Mouse (Mus musculus) megakaryocyte, adult 5-6 weeks (primary cell): Measurements from ENCODE around the gene Tmem183a. TPM values are rescaled to one million over a fixed set of nuclear protein-coding genes. Genes with fewer than 3 reads are reported as not detected.

Experiments used
- ATAC-seq: 2 replicates; pipeline ENCODE4 v1.8.0; 2016; ENCODE audit warnings: mild to moderate bottlenecking, inconsistent platforms; ENCODE audit not compliant: poor library complexity, severe bottlenecking
- total RNA-seq, 2 experiments: library from RNA; stranded (forward) in 1 of 2; stranded (reverse) in 1 of 2; fragments of 153-499, 151-499 nt in 1 of 2; fragments of 221-1000, 200-1000 nt in 1 of 2; gene quantifications; 2 replicates each; pipeline versions ENCODE4 v1.2.3 to v1.2.4; 2015 to 2017

The Tmem183a gene
- total RNA-seq, 2 experiments from 2014 or later: 39.2 to 50.4 TPM

DNA sequence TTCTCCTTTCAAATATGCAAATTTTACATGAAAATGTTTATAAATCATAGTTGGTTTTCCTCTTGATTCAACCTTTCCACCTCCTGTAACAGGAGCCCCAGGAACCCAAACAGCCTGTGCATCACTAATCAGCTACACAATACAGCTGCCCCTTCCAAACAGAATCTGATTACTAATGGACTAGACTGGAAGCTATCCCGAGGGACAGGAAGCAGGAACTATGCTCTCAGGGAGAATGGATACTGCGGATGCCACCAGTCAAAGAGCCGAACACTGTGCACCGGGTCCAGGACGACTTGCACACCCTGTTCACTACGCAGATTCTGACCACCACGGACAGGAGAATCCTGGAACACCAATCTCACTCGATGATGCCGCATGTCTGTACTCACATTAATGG lies 14.0 kb downstream of the Tmem183a start:
- ATAC-seq: no peak

DNA sequence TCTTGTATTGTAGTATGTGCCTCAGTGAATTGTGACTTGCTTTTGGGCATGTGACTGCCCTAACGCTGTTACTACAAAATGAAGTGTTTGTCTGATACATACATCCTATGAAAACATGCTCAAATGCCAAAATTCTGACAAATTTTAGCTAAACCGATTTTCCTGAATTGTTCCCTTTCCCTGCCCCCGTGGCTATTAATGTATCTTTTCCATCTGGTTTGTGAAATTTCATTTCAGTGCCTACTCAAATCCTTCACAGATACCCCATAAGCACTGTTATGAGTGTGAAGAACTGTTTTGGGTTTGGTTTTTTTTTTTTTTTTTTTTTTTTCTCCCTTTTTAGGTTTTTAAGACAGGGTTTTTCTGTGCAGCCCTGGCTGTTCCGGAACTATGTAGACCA lies 16.7 kb downstream of the Tmem183a start:
- no peak for ATAC-seq

DNA sequence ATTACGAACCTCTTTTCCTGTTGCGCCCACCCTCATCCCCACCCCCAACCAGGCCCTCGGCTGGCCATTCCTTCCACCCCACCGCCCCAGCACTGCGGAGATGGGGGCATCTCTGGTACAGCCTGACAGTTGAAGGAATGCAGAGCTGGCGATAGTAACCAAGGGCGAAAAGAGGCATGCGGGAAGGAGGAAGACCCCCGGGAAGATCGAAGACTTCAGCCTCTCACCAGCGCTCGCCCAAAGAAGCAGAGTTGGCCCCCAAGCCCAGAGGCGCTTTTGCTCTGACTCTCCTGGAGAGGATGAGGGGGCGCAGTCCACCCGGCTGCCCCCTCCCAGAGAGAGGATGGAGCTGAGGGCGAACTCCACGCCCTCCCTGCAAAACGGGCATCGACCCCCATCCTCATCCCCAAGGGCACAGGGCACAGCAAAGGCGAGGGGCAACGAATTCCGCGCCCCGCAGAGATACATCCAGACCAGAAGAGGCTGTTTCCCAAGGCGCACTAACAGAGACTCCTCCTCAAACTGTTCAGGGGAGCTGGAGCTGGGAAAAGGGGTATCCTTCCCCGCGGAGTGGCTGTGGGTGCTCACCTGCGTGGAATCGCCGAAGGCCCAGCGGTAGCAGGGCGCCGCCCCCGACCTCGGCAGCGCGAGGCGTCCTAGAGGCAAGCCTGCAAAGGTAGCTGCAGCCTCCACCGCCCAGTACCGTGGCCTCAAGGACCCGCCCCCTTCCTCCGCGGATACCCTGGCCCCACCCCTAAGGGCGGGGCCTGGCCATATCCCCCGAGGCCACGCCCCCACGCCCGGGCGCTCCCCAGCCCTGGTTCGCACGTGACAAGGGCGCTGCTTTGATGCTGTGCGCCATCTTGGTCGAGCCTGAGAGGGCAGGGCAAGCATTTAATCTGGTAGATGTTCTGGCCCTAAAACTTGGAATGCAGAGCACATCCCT lies 17.5 kb downstream of the Tmem183a start:
- peak; percentile 97 for ATAC-seq

DNA sequence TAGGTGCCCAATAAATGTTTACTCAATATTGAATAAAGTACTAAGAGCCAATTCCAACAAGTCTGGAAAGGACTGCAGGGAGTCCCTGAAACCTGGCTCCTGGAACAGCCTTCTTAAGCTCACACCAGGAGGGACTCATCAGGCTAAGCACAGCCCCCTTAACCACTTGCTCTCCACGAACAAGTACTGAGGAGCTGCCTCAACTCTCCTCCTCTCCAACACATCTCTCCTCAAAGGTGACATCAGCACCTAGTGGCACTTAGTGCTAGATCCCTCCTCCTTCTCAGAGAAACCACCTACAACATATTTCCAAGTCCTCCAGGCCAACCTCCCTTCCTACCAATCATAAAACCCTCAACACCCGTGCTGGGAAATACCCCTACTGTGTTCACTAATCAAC lies 18.2 kb downstream of the Tmem183a start:
- no peak for ATAC-seq

DNA sequence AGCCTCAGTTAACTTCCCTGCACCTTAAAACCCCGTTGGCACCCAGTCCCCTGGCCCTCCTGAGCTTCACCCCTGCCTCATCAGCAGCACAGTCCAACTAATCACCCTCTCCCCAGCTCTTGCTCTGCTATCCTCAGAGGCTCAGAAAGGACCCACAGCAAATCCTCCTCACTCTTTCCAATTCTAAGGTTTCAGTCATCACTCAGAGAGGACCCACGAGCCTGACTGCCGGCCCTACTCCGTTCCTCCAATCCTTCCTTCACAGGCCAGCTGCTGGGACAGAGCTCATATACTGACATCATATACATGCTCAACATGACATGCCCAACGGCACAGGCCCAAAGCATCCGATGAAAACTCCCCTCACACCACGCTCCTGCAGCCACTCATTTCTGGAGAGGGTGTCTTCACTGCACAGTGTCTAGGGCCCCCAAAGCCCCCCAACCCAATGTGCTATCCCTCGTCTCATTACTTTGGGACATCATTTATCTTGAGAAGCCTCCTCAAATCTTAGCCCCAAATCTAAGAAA lies 18.9 kb downstream of the Tmem183a start:
- no peak for ATAC-seq

DNA sequence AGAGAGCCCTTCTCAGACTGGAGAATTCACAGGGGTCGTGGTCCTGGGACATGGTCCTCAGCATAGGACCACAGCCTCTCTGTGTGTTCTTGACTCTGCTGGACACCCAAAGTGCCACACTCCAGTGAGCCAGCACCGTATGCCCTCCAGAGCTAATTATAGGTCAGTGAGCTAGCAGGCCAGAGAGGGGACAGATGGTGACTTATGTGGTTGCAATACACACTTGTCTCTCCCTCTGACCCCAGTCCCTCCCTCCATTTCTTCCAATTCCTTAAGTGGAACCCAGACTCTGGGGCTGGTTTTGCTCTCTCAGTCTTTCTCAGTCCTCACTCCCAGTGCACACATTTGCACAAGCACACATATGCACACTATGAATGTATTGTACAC lies 19.5 kb downstream of the Tmem183a start:
- ATAC-seq: no peak

DNA sequence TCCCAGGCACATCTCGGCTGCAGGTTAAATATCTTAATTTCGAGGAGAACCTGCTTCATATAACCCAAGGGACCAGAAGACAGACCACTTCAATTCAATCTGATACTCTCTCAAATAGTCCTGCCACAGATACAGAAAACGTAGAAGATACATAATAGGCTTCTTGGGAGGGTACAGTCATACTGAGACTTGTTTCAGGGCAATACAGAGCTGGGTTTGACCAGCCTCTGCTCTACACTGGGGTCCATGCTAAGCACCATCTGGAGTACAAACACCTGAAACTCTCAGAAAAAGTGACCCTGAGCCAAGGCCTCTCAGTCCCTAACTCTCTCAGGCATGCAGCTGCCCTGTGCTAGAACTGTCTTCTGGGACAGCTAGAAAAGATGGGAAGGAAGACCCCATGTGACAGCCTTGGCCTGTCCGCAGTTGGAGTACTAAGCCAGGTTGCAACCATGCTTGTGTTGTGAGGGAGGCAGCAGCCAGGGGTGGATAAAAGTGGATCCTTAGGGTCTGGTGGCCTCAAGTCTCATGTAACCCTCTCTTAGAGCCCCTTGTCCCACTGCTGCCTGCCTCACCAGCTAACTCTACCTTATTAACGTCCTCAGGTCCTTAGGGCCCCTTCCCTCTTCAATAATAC lies 20.0 kb downstream of the Tmem183a start:
- ATAC-seq: no peak

DNA sequence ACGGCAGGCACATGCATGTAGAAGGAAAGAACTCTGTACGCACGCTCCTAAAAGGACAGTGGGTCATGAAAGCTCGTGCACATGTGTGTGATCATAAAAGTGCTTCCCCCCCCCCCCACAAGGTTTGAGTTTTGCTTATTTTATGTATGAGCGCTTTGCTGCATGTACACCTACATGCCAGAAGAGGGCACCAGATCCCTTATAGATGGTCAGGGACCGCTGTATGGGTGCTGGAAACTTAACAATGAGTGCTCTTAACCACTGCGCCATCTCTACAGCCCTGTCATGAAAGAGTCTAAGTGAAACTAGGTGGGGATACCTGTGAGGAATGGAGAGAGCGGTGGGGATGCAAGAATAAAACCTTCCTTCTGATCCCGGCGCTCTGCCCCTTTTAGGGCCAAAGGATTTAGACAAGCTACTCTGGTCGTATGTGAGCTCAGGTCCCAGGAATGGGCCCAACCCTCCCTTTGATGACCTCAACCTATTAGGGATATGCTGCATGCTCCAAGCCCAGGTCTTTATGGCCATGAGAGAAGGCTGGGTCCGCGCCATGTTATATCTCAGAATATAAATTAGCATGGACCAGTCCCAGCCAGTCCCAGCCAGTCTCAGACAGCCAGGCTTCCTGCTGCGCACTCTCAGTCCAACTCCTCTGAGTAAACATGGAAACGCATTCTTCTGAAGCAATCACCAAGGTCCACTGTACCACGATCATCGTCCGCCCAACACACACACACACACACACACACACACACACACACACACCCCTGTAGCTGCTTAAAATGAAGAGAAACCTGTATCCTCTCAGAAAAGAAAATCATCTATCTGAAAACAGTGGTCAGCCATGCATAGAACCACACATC lies 21.8 kb downstream of the Tmem183a start:
- no peak for ATAC-seq

DNA sequence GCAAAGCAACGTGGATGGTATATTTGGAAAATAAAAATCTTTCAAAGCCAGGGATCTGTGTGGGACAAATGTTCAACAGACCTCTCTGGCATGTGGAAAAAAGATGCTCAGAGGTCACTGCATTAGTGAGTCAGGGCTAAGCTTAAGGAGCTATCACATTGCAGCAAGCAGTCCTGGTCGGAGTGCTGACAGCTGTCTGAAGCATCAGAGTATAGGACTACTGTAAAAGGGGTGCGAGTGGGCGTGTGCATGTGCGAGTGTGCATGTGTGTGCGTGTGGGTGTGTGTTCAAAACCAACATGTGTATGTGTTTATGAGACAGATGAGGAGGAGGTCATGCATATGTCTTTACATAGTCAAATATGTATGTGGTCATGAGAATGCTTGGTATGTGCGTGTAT lies 22.6 kb downstream of the Tmem183a start:
- ATAC-seq: no peak

DNA sequence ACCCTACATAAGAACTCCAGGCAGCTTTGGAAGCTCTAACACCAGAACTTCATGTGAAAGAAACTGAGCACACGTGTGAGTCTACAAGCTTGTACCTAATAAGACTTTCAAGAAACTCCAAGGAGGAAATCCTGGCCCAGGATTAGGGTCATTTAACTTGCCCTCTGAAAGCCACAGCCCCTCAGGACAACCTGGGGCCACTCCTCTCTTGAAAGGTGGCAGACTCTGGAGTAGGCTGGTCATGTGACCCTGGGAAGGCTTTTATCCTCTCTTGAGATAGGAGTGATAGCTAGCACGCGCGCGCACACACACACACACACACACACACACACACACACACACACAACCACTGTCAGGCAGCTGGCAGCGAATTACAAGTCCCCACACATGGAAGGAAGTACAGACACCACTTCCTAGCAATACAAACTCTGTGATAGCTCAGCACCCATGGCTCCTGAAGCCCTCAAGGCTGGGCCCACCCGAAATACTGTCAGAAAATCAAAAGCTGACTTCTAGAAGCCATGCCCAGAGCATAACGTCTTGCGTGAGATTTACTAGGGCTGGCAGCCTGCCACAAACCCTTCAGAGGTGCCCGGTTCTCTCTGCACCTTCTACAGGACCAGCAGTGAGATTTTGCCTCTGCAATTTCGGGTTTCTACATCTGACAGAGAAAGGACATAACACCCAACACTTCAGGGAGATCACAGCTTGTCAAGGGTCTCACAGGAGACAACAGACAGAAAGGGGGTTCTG lies 24.6 kb downstream of the Tmem183a start:
- no peak for ATAC-seq

DNA sequence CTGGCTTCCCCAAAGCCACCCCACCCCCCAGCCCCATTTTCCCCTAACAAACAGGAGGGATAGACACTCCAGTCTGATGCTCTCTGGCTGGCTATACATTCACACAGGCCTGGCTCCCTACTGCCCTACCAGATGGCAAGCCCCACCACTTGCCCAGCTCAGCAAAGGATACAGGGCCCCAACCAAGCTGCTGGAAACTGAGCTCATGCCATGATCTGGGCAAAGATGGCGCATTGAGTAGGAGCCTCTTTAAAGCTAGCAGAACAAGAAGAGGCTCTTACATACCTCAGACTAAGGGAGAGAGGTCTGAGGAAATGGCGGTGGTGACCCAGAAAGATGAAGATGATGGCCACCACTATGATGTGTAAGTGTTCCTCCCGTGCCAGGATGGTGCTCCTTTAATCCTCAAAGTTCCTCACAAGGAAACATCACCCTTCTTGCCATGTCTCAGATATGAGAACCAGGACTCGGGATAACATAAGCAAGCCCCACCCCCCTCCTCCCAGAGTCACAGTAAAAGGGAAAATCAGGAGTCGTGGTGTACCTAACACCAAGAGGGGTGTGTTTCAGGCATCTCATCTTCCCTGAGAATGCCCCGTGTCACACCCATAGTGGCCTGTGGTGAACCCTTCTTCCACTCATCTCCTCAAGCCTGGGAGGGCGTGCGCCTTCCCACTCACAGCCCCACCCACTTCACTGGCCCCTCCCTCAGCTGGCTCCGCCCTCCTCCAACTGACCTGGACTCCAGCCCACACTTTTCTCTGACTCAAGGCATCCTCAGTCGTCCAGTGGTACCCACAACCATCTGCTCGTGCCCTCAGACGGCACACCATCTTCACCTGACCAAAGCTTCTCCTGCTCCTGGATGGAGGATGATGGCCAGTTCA lies 25.6 kb downstream of the Tmem183a start:
- ATAC-seq: no peak

DNA sequence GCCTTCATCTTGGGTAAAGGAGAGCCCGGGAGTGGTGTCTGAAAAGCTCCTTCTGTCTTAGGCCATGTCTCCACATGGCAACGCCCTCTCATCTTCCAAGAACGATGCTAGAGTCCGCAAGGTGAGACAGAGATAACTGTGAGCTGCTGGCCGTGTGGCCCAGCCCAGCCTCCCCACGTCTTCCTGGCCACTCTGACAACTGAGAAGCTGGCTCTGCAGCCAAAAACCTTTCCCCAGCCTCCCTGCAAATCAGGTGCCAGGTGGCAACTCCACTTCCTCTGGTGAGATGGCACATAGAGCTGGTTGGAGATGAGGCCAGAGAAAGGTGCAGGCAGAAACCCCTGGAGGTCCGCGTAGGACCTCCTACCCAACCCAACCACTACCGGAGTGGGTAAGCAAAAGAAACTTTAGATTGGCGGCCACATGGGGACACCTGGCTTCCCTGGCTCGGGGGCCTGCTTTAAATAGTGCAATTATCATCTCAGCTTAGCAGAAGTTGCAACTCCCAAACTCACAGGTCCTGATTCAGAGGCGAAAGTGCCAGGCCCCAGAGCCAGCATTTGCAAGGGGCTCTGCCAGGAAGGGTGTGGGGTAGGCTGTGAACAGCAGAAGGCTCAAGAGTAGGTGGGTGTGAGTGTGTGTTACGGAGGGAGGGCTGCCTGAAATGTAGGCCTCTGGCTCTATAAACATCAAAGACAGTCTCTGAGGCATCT lies 26.4 kb downstream of the Tmem183a start:
- no peak for ATAC-seq

DNA sequence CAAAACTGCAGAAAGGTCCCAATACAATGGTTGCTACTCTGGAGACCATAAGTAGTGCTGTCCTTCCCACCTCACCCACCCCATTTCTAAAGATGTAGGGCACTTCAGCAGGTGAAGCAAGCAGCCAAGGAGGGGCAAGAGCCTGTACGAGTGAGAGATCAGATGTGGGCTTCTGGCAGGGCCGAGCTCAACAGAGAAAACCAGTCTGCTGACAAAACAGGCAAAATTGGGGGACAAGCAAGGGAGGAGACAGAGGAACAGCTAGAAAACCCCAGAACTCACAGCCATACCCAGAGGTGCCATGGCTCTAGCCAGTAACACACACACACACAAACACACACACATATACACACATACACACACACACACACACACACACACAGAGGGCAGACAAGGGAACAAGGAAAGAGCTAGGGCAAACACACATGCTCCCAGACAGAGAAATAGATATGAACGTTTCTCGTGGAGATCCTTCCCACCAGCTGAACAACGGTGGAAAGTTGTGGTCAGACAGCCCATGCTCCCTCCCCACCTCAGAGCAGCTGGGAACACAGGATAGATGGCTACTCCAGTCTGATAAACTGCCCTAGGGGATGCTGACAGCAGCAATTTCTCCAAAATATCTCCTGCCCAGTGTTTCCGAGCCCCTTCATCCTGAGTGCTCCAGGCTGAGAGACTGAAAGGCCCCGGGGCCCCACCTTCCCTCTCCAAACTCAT lies 27.5 kb downstream of the Tmem183a start:
- ATAC-seq: no peak

DNA sequence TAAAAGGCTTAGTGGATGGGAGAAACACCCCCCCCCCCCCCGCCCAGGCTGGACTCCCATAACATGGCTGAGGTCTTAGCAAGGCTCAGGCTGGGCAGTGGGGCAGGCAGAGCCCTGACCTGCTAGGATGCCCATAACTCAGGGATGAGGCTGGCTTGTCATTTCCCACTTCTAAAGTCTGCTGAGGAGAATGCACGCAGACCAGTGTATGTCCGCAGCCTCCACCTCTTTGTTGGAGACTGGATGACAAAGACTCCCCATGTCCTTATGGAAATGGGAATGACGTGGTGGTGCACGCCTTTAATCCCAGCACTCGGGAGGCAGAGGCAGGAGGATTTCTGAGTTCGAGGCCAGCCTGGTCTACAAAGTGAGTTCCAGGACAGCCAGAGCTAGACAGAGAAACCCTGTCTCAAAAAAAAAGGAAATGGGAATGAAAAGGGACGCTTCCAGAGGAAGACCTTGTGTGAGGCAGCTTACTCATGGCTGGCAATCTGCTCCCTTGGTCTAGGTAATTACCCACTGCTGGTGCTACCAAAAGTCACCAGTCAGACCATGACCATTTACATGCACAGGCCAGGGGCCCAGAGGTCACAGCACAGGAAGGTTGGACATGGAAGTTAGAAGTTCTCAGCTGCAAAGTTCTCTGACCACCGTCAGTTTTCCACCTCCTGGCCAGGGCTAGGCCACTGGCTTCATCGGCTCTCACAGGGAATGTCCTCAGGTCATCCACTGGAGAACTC lies 28.2 kb downstream of the Tmem183a start:
- ATAC-seq: no peak

DNA sequence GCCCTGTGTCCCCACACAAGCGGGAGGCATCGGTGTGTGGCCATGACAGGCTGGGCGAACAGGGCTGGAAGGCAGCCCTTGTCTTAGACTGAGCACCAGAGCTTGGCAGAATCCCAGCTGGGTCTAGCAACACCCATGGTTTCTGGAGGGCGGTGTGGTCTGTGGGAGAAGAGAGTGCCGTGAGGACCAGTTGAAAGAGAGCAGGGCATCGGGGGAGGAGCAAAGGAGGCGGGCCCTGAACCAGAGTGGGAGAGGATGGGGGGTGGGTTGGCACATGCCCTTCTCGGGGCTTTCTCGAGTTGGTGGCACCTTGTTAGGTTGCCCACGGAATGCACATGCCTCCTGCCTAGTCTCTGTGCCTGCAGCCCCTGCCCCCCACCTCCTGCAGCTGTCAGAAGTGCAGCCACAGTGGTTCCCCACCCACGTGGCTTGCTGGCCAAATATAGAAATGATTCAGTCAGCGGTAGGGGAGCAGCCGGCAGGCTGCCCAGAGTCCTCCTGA lies 29.0 kb downstream of the Tmem183a start, which contains the start of gene Ppfia4:
TSS of gene Ppfia4 (minus strand) at position 159 of the 502 bp plus-strand sequence.
- ATAC-seq: 0 out of 2 replicates have a peak, but pooled peaks have one; percentile 9

DNA sequence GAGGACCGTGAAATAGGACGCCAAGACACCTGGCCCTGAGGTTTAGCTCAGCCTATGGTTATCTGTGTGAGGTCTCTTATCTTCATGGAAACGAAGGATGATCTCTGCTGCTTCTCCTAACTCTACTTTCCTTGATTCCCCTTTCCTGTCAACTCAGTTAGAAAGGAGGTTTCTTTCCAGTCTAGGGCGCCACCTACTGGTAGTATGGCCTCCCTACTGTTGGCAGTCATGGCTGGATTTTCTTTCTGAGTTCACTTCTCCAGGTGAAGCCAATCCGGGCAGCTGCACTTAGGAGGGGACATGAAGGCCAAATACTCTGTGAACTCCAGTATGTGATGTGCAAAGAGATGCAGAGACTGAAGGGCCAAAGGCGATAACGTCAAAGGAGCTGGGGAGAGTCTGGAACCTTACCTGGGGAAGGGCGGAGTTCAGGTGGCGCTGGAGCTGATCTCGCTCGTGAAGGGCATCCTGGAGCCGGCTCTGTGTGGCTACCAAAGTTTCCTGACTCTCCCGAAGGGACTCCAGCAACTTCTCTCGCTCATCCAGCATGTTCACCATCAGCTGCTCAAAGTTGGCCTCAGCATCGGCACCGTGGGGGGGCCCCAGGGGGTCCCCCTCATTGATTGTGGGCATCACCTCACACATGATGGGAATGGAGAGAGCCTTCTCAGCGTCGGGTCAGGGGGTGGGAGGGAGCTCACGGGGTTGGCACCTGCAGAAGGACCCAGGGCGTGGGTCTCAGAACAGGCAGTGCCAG lies 29.7 kb downstream of the Tmem183a start:
- peak; percentile 69 for ATAC-seq
